Mouse (Mus musculus): ENCODE results near the gene Tspan15. TPM values are rescaled to one million over a fixed set of nuclear protein-coding genes. Genes with fewer than 3 reads are reported as not detected.

The Tspan15 gene
- polyA plus RNA-seq, 1 experiment, result 2.7 TPM

DNA sequence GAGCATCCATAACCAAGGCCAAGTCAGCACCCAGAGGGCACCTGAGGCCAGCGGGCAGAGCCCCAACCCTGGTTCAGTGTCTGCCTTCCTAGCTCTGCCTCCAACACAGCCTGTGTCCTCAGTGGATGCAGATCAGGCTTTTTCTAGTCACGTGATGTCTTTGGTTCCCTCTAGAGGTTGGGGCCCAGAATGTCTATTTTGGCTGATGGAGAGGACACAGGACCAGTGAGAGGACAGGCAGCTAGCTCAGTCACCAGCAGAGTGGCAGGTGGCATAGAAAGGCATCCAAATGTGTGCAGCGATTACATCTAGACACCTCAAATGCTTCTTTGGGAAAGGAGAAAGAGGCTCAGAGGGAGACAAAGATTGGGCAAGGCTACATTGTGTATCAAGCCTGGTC lies 49.4 kb downstream of the Tspan15 start:
- no peaks in the 10 kb centered on the region for H3K27me3 ChIP-seq (ENCODE audit: control insufficient read depth, insufficient read depth, low read length)
- no peak overlapping the region for H3K27ac ChIP-seq (ENCODE audit: control insufficient read depth, insufficient read depth, low read depth, low read length)
- no peak overlapping the region for H3K4me3 ChIP-seq (ENCODE audit: control insufficient read depth, low read depth, low read length)
- H3K36me3 ChIP-seq (ENCODE audit: control insufficient read depth, insufficient read depth, low read length), result no peaks in the 10 kb centered on the region
- peaks cover 3% of the 10 kb centered on the region for H3K4me1 ChIP-seq (ENCODE audit: control insufficient read depth, insufficient read depth, low read length)
- TF ChIP-seq CTCF (IDR thresholded peaks at IDR 0.05; ENCODE audit: control insufficient read depth, insufficient read depth, insufficient replicate concordance, low read depth, low read length), result no peak
- TF ChIP-seq POLR2A (IDR thresholded peaks at IDR 0.05; ENCODE audit: control insufficient read depth, low read depth, low read length), result no peak

DNA sequence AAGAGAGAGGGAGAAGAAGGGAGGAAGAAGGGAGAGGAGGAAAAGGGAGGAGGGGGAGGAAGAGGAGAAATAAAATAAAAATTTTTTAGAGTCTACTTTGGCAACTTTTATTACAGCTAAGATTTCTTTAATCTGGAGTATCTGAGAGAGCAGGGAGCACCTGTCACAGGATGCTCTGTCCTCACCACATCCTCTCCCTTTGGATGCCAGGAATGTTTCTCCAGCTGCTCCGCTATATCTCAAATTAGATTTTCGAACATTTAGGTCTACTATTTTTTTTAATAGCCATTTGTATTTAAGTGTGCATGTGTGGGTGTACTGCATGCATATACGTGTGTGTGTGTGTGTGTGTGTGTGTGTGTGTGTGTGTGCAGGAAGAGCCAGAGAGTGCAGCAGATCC lies 51.1 kb downstream of the Tspan15 start:
- H3K27ac ChIP-seq (ENCODE audit: control insufficient read depth, insufficient read depth, low read depth, low read length), result no peak overlapping the region
- peaks cover 3% of the 10 kb centered on the region for H3K4me1 ChIP-seq (ENCODE audit: control insufficient read depth, insufficient read depth, low read length)
- H3K4me3 ChIP-seq (ENCODE audit: control insufficient read depth, low read depth, low read length), result no peak overlapping the region
- H3K27me3 ChIP-seq (ENCODE audit: control insufficient read depth, insufficient read depth, low read length), result no peaks in the 10 kb centered on the region
- no peaks in the 10 kb centered on the region for H3K36me3 ChIP-seq (ENCODE audit: control insufficient read depth, insufficient read depth, low read length)
- TF ChIP-seq POLR2A (IDR thresholded peaks at IDR 0.05; ENCODE audit: control insufficient read depth, low read depth, low read length), result no peak
- TF ChIP-seq CTCF (IDR thresholded peaks at IDR 0.05; ENCODE audit: control insufficient read depth, insufficient read depth, insufficient replicate concordance, low read depth, low read length), result no peak

DNA sequence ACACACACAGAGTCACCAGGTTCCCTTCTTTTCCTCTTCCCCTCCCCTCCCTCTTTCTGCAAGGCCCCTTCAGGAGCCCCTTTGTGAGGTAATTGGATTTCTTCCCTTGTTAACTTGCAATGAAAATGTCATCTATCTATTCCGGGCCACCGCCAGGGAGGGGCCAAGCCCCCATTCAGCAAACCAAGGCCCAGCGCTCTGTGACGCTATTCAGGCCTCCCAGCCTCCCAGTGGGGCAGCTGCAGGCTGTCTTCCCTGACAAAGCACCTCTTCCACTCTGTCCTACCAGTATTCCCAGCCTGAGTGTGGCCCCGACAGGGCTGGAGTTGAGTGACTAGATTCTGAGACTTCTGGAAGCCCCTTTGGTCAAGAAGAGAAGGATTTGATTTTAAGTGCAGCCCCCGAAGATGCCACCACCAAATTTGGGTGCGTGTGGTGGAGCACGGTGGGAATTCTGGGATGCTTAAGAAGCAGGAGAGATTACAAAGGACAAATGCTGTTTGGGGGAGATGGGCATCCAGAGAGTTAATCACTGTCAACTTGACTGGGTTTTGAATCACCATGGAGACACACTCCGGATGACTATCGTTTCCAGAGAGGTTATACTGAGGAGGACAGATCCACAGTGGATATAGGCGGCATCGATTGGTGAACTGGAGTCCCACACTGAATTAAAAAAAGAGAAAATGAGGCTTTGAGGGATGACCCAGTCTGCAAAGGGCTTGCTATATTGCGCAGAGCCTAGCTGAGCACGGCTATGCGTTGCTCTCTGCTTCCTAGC lies 56.3 kb downstream of the Tspan15 start:
- no peak for TF ChIP-seq POLR2A (IDR thresholded peaks at IDR 0.05; ENCODE audit: control insufficient read depth, low read depth, low read length)
- TF ChIP-seq CTCF (IDR thresholded peaks at IDR 0.05; ENCODE audit: control insufficient read depth, insufficient read depth, insufficient replicate concordance, low read depth, low read length), result no peak
- no peaks in the 10 kb centered on the region for H3K27me3 ChIP-seq (ENCODE audit: control insufficient read depth, insufficient read depth, low read length)
- no peak overlapping the region for H3K27ac ChIP-seq (ENCODE audit: control insufficient read depth, insufficient read depth, low read depth, low read length)
- H3K4me3 ChIP-seq (ENCODE audit: control insufficient read depth, low read depth, low read length), result no peak overlapping the region
- H3K36me3 ChIP-seq (ENCODE audit: control insufficient read depth, insufficient read depth, low read length), result no peaks in the 10 kb centered on the region
- no peaks in the 10 kb centered on the region for H3K4me1 ChIP-seq (ENCODE audit: control insufficient read depth, insufficient read depth, low read length)

- Histone ChIP-seq H3K4me1 (ENCODE audit: control insufficient read depth, insufficient read depth, low read length) (no peaks in the 10 kb centered on the region), H3K27me3 (ENCODE audit: control insufficient read depth, insufficient read depth, low read length) (no peaks in the 10 kb centered on the region), H3K36me3 (ENCODE audit: control insufficient read depth, insufficient read depth, low read length) (no peaks in the 10 kb centered on the region), H3K27ac (ENCODE audit: control insufficient read depth, insufficient read depth, low read depth, low read length) (no peak overlapping the region), H3K4me3 (ENCODE audit: control insufficient read depth, low read depth, low read length) (no peak overlapping the region)
- TF ChIP-seq CTCF (IDR thresholded peaks at IDR 0.05; ENCODE audit: control insufficient read depth, insufficient read depth, insufficient replicate concordance, low read depth, low read length) (no peak), POLR2A (IDR thresholded peaks at IDR 0.05; ENCODE audit: control insufficient read depth, low read depth, low read length) (no peak)
Observed at GRCm38 (mm10) chr10:62173941-62174448, 57.1 kb downstream of the Tspan15 start.

- Histone ChIP-seq H3K4me3 (ENCODE audit: control insufficient read depth, low read depth, low read length) (no peak overlapping the region), H3K27ac (ENCODE audit: control insufficient read depth, insufficient read depth, low read depth, low read length) (no peak overlapping the region), H3K36me3 (ENCODE audit: control insufficient read depth, insufficient read depth, low read length) (no peaks in the 10 kb centered on the region), H3K27me3 (ENCODE audit: control insufficient read depth, insufficient read depth, low read length) (no peaks in the 10 kb centered on the region), H3K4me1 (ENCODE audit: control insufficient read depth, insufficient read depth, low read length) (no peaks in the 10 kb centered on the region)
- no peak for TF ChIP-seq POLR2A (IDR thresholded peaks at IDR 0.05; ENCODE audit: control insufficient read depth, low read depth, low read length)
- TF ChIP-seq CTCF (IDR thresholded peaks at IDR 0.05; ENCODE audit: control insufficient read depth, insufficient read depth, insufficient replicate concordance, low read depth, low read length), result no peak
Observed at GRCm38 (mm10) chr10:62172841-62173553, 58.1 kb downstream of the Tspan15 start.

DNA sequence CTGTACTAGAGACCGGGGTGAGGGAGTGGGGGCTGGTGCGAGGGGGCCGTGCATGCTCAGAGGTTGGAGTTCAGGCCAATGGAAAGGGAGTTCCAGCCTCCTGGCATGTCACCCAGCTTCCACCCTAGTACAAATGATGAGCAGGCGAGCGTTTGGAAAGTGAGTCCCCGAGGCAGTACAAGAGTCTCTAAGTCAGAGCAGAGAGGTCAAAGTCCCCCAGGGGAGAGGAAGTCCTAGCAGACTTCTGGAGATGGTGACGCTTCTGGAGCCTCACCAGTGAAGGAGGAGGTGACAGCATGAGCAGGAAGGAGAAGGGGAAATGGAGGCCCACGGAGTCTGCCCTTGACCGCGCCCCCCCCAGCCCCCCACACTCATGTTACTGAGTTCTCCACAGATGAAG lies 68.6 kb downstream of the Tspan15 start:
- Histone ChIP-seq H3K27ac (ENCODE audit: control insufficient read depth, insufficient read depth, low read depth, low read length) (no peak overlapping the region), H3K4me3 (ENCODE audit: control insufficient read depth, low read depth, low read length) (no peak overlapping the region), H3K36me3 (ENCODE audit: control insufficient read depth, insufficient read depth, low read length) (no peaks in the 10 kb centered on the region), H3K4me1 (ENCODE audit: control insufficient read depth, insufficient read depth, low read length) (no peaks in the 10 kb centered on the region), H3K27me3 (ENCODE audit: control insufficient read depth, insufficient read depth, low read length) (no peaks in the 10 kb centered on the region)
- TF ChIP-seq CTCF (IDR thresholded peaks at IDR 0.05; ENCODE audit: control insufficient read depth, insufficient read depth, insufficient replicate concordance, low read depth, low read length) (no peak), POLR2A (IDR thresholded peaks at IDR 0.05; ENCODE audit: control insufficient read depth, low read depth, low read length) (no peak)

- Histone ChIP-seq H3K4me3 (ENCODE audit: control insufficient read depth, low read depth, low read length) (no peak overlapping the region), H3K4me1 (ENCODE audit: control insufficient read depth, insufficient read depth, low read length) (no peaks in the 10 kb centered on the region), H3K27me3 (ENCODE audit: control insufficient read depth, insufficient read depth, low read length) (no peaks in the 10 kb centered on the region), H3K27ac (ENCODE audit: control insufficient read depth, insufficient read depth, low read depth, low read length) (no peak overlapping the region), H3K36me3 (ENCODE audit: control insufficient read depth, insufficient read depth, low read length) (no peaks in the 10 kb centered on the region)
- TF ChIP-seq POLR2A (IDR thresholded peaks at IDR 0.05; ENCODE audit: control insufficient read depth, low read depth, low read length) (no peak), CTCF (IDR thresholded peaks at IDR 0.05; ENCODE audit: control insufficient read depth, insufficient read depth, insufficient replicate concordance, low read depth, low read length) (no peak)
Observed at GRCm38 (mm10) chr10:62149929-62150328, 81.1 kb downstream of the Tspan15 start.
